Mouse (Mus musculus): ENCODE data around the gene Stc2.

Stc2 gene

DNA sequence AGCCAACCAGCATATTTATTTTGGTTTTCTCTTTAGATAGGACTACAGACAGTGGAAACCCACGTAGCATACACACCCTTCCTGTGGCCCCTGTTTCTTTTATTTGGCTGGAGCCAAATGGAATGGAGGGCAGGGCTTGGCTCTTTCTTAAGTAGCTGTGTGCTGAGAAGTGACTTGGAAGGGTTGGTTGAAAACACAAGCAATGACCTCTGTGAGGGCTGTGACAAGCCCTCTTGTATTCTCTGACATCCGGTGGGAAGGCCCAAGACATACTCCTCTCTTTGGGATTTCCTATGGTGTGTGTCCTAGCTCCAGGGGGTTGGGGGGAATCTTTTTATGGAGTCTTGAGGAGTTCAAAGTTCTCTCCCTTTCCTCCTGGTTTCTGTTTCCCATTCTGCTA is 3.5 kb downstream of the Stc2 start:
- no peak for DNase-seq (ENCODE audit: low read depth, low spot score)

DNA sequence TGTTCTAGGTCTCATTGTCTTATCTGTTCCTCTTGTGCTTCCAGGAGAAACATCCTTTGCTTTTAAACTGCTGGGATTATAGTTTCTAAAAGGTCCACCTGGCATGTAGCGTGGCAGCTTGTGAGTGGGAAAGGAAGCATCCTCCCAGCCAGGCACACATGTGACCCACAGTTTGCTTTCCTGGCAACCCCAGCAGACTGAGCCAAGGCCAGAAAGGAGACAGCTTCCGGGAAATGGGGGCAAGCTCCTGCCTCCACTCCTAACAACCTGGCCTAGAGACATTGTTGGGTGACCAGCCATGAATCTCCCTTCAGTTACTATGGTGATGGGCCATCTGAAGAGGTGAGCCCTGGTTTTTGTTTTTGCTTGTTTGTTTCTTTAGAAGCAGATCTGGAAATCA is 3.9 kb downstream of the Stc2 start:
- no peak for DNase-seq (ENCODE audit: low read depth, low spot score)

- no peak for DNase-seq (ENCODE audit: low read depth, low spot score)
These were observed 4.6 kb downstream of the Stc2 start for GRCm38 (mm10) chr11:31365280-31365679.

DNA sequence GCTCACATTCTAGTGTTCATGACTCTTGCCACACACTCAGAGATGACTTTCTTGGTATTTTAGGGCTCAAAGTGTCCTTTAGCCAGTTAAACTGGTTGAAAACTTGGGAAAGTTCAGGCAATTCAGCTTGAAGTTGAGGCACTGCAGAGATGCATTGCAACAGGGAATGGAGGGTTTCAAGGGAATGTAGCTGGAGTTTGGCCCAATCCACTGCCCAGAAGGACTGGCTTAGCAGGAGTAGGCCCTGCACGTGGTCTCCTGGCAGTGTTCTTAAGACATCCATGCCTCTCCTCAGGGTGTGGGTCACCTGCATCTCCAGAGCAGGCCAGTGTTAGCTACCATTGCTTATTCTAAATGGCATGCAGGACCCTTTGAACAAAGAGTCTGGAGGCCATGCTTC is 7.0 kb downstream of the Stc2 start:
- no peak for DNase-seq (ENCODE audit: low read depth, low spot score)

- DNase-seq (ENCODE audit: low read depth, low spot score), result no peak
These were observed 7.5 kb downstream of the Stc2 start for GRCm38 (mm10) chr11:31362330-31362729.

DNA sequence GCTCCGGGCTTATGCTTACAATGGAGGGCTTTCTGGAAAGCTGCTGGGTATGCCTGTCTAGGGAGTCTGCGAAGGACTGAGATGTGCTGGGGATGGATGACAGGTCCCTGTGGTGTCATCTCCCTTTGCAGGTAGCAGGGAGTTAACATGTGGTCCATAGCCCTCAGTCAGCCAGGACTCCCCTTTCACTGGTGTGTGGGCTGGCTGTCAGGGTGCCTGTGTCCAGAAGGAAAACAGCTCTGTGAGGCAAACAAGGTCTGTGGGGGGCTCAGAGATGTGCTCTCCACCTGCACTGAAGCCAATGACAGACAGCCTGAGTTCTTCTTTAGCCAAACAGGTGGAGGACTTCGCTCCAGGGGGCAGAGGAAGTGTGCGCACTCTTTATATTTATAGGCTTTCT is 8.8 kb downstream of the Stc2 start:
- no peak for DNase-seq (ENCODE audit: low read depth, low spot score)

GRCm38 (mm10) chr11:31359283-31359902 is 10.5 kb downstream of the Stc2 start:
- DNase-seq (ENCODE audit: low read depth, low spot score), result no peak

DNA sequence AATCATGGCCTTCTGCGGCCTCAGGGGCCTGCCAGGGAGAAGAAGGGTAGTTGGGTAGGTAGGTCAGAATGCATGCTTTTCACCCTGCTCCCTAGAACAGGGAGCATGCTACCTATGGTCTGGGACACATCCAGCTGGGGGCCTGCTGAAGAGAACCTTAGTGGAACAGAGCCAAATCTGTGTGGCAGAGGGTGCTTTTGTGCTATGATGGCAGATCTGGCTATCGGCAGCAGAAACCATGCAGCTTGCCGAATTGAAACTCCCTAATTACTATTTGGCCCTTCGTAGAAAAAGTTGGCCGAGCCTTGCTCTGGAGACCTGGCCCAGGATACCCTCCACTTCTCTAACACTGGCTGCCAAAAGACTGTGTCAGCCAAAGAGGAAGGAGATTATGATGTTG is 11.4 kb downstream of the Stc2 start:
- DNase-seq (ENCODE audit: low read depth, low spot score), result no peak

DNA sequence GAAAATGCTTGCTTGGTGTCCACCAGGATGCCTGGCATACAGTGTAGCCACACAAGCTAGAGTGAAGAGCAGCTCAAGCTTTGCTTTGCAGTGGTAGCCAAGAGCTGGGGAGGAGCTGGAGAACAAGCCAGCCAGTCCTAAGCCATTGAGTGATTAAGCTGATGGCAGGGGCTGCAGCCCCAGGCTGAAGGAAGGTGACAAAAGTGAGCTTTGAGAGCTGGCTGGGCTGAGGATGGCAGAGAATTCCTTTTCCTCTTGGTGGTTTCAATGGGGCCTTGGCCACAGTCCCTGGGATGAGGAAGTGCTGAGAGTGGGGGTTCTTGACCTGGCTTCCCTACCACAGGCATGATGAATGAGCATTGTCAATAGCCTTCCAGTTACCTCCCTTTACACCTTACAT is 13.0 kb downstream of the Stc2 start:
- no peak for DNase-seq (ENCODE audit: low read depth, low spot score)

GRCm38 (mm10) chr11:31355737-31356136 is 14.1 kb downstream of the Stc2 start:
- no peak for DNase-seq (ENCODE audit: low read depth, low spot score)

DNA sequence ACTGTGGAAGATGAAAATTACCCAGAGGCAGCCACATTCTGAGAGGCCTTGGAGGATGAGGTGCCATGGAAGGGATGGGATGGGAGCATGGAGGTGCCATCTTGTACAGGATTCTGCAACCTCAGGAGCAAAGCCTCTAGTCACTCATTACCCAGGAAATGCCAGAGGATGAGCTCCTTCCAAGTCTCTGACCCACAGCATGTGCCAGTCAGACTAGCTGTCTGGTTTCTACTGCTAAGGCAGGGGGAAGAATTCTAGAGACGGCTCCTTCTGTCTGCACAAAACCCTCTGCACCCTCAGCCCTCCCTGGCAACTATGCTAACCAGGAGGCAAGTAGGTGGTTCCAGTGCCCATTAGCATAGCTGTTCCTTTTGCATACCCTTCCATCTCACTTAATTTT is 15.4 kb downstream of the Stc2 start:
- no peak for DNase-seq (ENCODE audit: low read depth, low spot score)

All from ES-CJ7 (cell line).